Mouse (Mus musculus): Measurements from ENCODE around the gene Vegfa. TPM values are rescaled to one million over a fixed set of nuclear protein-coding genes. Genes with fewer than 3 reads are reported as not detected.
"Not testable (repeated sequence)": the region's sequence is repeated elsewhere in the genome, so short reads cannot be mapped to it uniquely, and the experiment has no call there.

Gene Vegfa
- polyA plus RNA-seq, 1 experiment = not detected

DNA sequence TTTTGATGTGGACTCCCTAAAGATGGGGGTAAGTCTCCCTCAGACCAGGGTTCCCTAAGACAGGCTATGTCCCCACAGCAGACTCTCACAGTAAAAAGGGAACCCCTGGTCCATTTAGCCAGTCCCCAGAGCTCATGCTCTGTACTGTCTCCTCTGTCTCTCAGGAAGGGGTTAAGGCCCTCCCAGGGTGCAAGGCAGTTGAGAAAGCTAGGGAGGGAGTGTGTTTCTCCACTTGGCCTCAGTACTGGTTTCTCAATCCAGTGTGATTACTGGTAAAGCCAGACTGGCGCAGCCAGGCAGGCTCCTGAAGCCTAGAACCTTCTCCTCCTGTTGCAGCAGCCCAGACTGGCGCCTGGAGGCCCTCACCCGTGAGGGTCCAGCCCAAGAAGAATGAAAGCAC, 26.7 kb downstream of the Vegfa start:
- Histone ChIP-seq H3K4me3 (ENCODE audit: insufficient read depth, low read depth, low read length) (no peak overlapping the region), H3K4me1 (ENCODE audit: control insufficient read depth, insufficient read depth, low read length) (no peaks in the 10 kb centered on the region), H3K27ac (ENCODE audit: insufficient read depth, low read depth, low read length) (no peak overlapping the region)
- TF ChIP-seq CTCF (IDR thresholded peaks at IDR 0.05; ENCODE audit: insufficient read depth, low read depth, low read length) (no peak), POLR2A (IDR thresholded peaks at IDR 0.05; ENCODE audit: insufficient read depth, low read depth, low read length) (no peak)
- WGBS = 79% methylated on average over 3 of the region's 3 CpGs

DNA sequence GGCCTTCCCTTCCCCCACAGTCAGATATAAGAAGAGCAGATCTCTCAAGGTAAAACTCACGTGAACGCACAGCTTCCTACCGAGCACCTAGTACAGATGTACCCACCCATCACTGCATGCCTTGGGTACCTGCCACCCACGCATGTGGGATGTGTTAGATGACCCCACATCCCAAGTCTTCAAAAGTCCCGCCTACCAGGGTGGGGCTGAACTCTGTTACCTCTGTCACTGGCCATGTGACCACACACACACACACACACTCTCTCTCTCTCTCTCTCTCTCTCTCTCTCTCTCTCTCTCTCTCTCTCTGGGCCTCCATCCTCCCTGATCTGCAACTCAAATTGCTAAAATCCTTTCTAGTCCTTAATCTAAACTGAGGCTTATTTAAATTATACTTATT, 27.7 kb downstream of the Vegfa start:
- Histone ChIP-seq H3K4me3 (ENCODE audit: insufficient read depth, low read depth, low read length) (no peak overlapping the region), H3K27ac (ENCODE audit: insufficient read depth, low read depth, low read length) (no peak overlapping the region), H3K4me1 (ENCODE audit: control insufficient read depth, insufficient read depth, low read length) (no peaks in the 10 kb centered on the region)
- no peak for TF ChIP-seq CTCF (IDR thresholded peaks at IDR 0.05; ENCODE audit: insufficient read depth, low read depth, low read length)
- TF ChIP-seq POLR2A (IDR thresholded peaks at IDR 0.05; ENCODE audit: insufficient read depth, low read depth, low read length) = no peak
- 91% methylated on average over 5 of the region's 5 CpGs for WGBS

DNA sequence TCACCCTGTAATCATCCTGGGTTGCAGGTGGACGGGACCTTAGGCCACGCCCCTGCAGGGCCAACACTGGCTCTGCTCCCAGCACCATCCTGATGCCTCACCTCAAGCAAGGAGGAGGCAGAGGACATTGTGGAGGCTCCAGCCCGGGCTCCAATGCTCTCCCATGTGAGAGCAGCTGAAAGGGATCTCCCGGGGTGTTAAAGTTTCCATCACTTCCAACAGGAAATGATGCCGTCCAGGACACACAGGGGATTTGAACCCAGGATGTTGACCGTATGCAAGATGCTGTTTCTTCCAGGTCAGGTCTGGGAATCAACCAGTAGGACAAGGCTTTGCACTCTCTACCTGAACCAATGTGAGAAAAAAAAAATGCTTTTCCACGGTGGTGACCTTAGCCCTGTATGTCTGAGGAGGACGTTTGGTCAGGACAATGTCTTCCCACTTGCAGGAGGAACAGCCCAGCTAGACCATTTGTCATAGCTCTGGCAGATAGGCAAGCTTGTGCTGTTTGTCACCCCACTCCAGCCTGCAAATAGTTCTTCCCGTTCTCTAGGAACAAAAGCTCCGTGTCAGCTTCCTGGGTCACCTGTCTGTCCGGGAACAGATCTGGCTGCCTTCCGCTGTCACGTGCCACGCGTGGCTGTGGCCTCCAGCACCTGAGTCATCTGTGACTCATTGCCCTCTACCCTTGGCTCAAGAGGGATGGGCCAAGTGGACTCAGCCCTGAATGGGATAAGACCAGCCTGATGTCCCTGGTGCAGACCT, 28.3 kb downstream of the Vegfa start:
- no peak overlapping the region for H3K27ac ChIP-seq (ENCODE audit: insufficient read depth, low read depth, low read length)
- no peaks in the 10 kb centered on the region for H3K4me1 ChIP-seq (ENCODE audit: control insufficient read depth, insufficient read depth, low read length)
- no peak for TF ChIP-seq POLR2A (IDR thresholded peaks at IDR 0.05; ENCODE audit: insufficient read depth, low read depth, low read length)
- TF ChIP-seq CTCF (IDR thresholded peaks at IDR 0.05; ENCODE audit: insufficient read depth, low read depth, low read length) = no peak
- WGBS = 84% methylated on average over 15 of the region's 15 CpGs
- H3K4me3 ChIP-seq (ENCODE audit: insufficient read depth, low read depth, low read length) = no peak overlapping the region

DNA sequence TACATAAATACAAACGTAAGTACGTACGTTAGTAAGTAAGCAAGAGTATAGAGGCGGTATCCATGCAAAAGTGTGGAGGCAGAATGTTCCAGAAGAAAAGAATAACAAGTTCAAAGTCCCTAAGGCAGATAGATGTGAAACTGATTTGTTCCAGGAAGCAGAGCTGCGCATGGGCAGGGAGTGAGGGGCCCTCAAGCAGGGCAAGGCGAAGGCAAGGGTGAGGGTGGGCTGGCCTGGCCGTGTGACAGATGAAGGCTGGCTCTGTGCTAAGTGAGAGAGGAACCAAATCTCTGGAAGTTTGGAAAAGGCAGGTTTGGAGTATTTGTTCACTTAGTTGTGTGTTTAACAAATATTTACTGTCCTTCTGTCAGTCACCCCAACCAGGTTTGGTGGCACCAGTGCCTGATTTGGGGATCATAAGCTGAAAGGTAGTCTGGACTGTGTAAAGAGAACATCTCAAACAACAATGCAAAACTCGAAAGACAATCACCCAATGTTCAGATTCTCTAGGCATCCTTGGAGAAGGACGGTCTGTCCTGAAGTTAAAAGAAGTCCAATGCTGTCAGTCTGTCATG, 32.7 kb downstream of the Vegfa start:
- Histone ChIP-seq H3K4me1 (ENCODE audit: control insufficient read depth, insufficient read depth, low read length) (peaks cover 5% of the 10 kb centered on the region), H3K4me3 (ENCODE audit: insufficient read depth, low read depth, low read length) (no peak overlapping the region), H3K27ac (ENCODE audit: insufficient read depth, low read depth, low read length) (no peak overlapping the region)
- 93% methylated on average over 9 of the region's 9 CpGs for WGBS
- TF ChIP-seq POLR2A (IDR thresholded peaks at IDR 0.05; ENCODE audit: insufficient read depth, low read depth, low read length) (no peak), CTCF (IDR thresholded peaks at IDR 0.05; ENCODE audit: insufficient read depth, low read depth, low read length) (no peak)

DNA sequence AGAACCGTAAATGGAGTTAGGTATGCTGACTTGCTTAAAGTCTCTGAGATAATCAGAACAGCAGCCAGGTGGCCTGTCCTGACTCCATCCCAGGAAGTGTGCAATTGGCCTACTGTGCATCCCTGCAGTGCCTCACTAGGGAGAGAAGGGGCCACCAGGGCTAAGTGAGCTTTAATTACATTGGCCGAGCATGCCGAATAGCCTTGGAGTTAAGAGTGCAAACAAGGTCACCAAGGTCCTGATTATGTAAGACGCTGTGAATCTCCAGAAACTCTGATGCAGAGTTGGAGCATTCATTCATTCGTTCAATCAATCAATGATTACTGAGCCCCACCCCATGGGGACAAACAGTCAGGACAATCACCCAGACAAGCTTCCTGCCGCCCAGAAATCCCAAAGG, 33.8 kb downstream of the Vegfa start:
- H3K4me1 ChIP-seq (ENCODE audit: control insufficient read depth, insufficient read depth, low read length) = peaks cover 5% of the 10 kb centered on the region
- 52% methylated on average over 6 of the region's 6 CpGs for WGBS
- no peak overlapping the region for H3K27ac ChIP-seq (ENCODE audit: insufficient read depth, low read depth, low read length)
- TF ChIP-seq CTCF (IDR thresholded peaks at IDR 0.05; ENCODE audit: insufficient read depth, low read depth, low read length) (no peak), POLR2A (IDR thresholded peaks at IDR 0.05; ENCODE audit: insufficient read depth, low read depth, low read length) (no peak)
- no peak overlapping the region for H3K4me3 ChIP-seq (ENCODE audit: insufficient read depth, low read depth, low read length)

DNA sequence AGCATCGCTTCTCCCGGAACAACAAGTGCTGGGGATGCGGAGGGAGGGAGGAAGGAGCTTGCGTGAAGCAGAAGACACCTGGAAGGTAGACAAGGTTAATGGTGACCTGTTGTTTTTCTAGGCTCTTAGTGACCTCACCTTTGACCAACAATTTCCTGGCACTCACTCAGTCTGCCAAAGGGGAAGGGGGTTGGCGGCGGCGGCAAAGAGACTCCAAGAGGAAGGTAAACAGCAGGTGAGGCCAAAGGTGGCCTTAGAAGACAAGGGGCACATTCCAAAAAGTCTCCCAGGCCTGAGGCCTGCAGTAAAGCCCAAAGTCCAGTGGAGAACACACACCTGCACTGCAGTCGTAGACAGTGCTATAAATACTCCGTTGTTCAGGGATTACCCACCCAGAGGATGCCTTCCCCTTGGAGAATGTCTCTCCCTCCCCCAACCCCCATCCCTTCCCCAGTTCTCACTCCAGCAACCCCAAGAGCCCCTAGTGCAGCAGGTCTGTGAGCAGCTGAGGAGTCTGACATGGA, 35.2 kb downstream of the Vegfa start:
- TF ChIP-seq POLR2A (IDR thresholded peaks at IDR 0.05; ENCODE audit: insufficient read depth, low read depth, low read length) = no peak
- TF ChIP-seq CTCF (IDR thresholded peaks at IDR 0.05; ENCODE audit: insufficient read depth, low read depth, low read length) = no peak
- H3K4me3 ChIP-seq (ENCODE audit: insufficient read depth, low read depth, low read length) = no peak overlapping the region
- H3K4me1 ChIP-seq (ENCODE audit: control insufficient read depth, insufficient read depth, low read length) = peaks cover 5% of the 10 kb centered on the region
- H3K27ac ChIP-seq (ENCODE audit: insufficient read depth, low read depth, low read length) = no peak overlapping the region
- WGBS = 93% methylated on average over 9 of the region's 9 CpGs

DNA sequence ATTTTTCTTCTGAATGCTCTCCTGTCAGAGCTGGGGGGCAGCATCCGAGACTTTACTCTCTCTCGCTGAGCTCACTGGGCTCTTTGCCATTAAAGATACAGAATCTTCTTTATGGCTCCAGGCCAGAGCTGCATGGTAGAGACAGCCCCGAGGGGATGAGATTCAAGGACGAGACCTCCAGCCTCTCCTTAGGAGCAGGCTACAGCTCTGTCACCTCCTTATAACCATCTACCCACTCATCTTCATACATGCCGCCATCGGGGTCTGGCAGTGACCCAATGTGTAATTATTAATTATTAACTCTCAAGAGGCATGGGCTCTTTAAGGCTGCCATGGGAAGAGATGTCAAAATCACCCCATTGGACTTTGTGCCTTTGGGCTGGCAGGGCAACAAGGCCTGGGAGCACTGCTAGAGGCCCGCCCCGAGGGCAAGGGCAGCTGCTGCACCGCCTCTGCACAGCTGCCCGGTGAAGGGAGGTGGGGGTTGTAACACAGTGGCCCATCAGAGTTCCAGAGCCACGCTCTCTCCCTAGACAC, 37.8 kb downstream of the Vegfa start:
- 31% methylated on average over 11 of the region's 11 CpGs for WGBS
- Histone ChIP-seq H3K4me1 (ENCODE audit: control insufficient read depth, insufficient read depth, low read length) (peaks cover 5% of the 10 kb centered on the region), H3K27ac (ENCODE audit: insufficient read depth, low read depth, low read length) (no peak overlapping the region), H3K4me3 (ENCODE audit: insufficient read depth, low read depth, low read length) (no peak overlapping the region)
- TF ChIP-seq POLR2A (IDR thresholded peaks at IDR 0.05; ENCODE audit: insufficient read depth, low read depth, low read length) (no peak), CTCF (IDR thresholded peaks at IDR 0.05; ENCODE audit: insufficient read depth, low read depth, low read length) (no peak)

DNA sequence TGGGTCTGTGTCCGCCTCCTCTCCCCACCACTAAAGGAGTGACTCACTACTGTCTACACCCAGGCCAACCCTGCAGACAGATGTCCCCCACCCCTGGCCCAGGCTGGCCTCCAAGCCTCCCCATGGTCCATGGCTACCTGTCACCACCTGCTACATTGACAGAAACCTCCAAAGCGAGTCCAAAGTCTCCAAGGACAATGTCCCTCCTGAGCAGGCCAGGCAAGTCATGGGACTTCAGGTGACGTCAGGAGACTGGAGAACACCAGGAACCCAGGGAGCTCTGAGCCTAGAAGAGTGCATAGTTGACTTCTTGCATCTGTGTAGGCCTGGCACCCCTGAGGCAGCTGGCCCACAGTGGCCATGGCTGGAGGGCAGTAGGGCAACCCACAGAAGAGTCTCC, 45.3 kb downstream of the Vegfa start:
- 0 out of 2 replicates have a peak, but pooled peaks cover 2% of the 10 kb centered on the region for H3K4me1 ChIP-seq (ENCODE audit: control insufficient read depth, insufficient read depth, low read length)
- no peak for TF ChIP-seq CTCF (IDR thresholded peaks at IDR 0.05; ENCODE audit: insufficient read depth, low read depth, low read length)
- TF ChIP-seq POLR2A (IDR thresholded peaks at IDR 0.05; ENCODE audit: insufficient read depth, low read depth, low read length) = no peak
- no peak overlapping the region for H3K27ac ChIP-seq (ENCODE audit: insufficient read depth, low read depth, low read length)
- 96% methylated on average over 3 of the region's 3 CpGs for WGBS
- H3K4me3 ChIP-seq (ENCODE audit: insufficient read depth, low read depth, low read length) = no peak overlapping the region

DNA sequence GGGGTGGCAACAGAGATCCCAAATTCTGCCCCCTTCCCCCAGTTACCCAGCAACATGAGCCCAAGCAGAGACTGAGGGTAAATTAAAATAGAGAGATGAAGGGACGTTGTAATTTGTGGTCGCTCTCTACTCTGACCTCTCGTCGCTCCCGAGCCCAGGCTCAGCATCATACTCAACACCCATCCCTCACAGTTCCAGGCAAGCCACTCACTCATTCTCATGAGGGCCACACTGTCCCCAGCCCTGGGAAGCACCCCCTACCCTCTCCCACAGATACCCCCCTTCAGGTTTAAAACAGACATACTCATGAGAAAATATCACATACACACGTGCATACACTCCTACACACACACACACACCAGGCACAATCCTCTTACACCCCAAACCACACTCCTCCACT, 45.8 kb downstream of the Vegfa start:
- Histone ChIP-seq H3K27ac (ENCODE audit: insufficient read depth, low read depth, low read length) (no peak overlapping the region), H3K4me3 (ENCODE audit: insufficient read depth, low read depth, low read length) (no peak overlapping the region), H3K4me1 (ENCODE audit: control insufficient read depth, insufficient read depth, low read length) (0 out of 2 replicates have a peak, but pooled peaks cover 2% of the 10 kb centered on the region)
- WGBS = 89% methylated on average over 6 of the region's 6 CpGs
- no peak for TF ChIP-seq CTCF (IDR thresholded peaks at IDR 0.05; ENCODE audit: insufficient read depth, low read depth, low read length)
- no peak for TF ChIP-seq POLR2A (IDR thresholded peaks at IDR 0.05; ENCODE audit: insufficient read depth, low read depth, low read length)

DNA sequence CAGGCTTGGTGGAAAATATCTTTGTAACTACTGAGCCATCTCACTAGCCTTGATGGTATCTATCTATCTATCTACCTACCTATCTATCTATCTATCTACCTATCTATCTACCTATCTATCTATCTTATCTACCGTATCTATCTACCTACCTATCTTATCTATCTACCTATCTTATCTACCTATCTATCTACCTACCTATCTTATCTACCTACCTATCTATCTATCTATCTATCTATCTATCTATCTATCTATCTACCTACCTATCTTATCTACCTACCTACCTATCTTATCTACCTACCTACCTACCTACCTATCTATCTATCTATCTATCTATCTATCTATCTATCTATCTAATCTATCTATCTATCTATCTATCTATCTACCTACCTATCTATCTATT, 49.0 kb downstream of the Vegfa start:
- not testable (repeated sequence) for H3K27ac ChIP-seq (ENCODE audit: insufficient read depth, low read depth, low read length); H3K4me1 ChIP-seq (ENCODE audit: control insufficient read depth, insufficient read depth, low read length); H3K4me3 ChIP-seq (ENCODE audit: insufficient read depth, low read depth, low read length)
- 100% methylated on average over 1 of the region's 1 CpGs for WGBS

Measured in olfactory bulb, adult 2 months (tissue).